Mouse (Mus musculus) heart, postnatal 0 days (tissue): ENCODE measurements around the gene Mad1l1. TPM values are rescaled to one million over a fixed set of nuclear protein-coding genes. Genes with fewer than 3 reads are reported as not detected.
A peak's percentile ranks its signal among the peaks of the same experiment; 100 is the strongest.

Source experiments
- ATAC-seq: fragments of 200-750 bp; cut with Nextera tagmentation; 2 replicates; pipeline ENCODE4 v1.8.0; 2017; ENCODE audit warnings: low read depth, moderate number of reproducible peaks, moderate library complexity; ENCODE audit not compliant: insufficient read depth
- DNase-seq: peaks from one replicate; pipeline ENCODE4 v3.0.0-alpha.2; 2016; ENCODE audit warnings: low spot score
- H3K27ac ChIP-seq: fragments of 300-500 bp; sonication (generic); 2 replicates; pipeline ENCODE4 v1.5.1; 2014; ENCODE audit warnings: low read depth, mild to moderate bottlenecking
- H3K27me3 ChIP-seq: fragments of 300-500 bp; sonication (generic); 2 replicates; pipeline ENCODE4 v1.6.1; 2014; ENCODE audit warnings: low read length, mixed read lengths; ENCODE audit not compliant: control insufficient read depth, insufficient read depth
- H3K36me3 ChIP-seq: fragments of 300-500 bp; sonication (generic); replicated peaks from 2 replicates; pipeline ENCODE4 v1.6.1; 2014; ENCODE audit warnings: low read length, mixed read lengths; ENCODE audit not compliant: control insufficient read depth, insufficient read depth
- H3K4me1 ChIP-seq: fragments of 300-500 bp; sonication (generic); 2 replicates; pipeline ENCODE4 v1.6.1; 2014; ENCODE audit warnings: antibody characterized with exemption; ENCODE audit not compliant: control insufficient read depth, insufficient read depth
- H3K4me2 ChIP-seq: fragments of 300-500 bp; sonication (generic); 2 replicates; pipeline ENCODE4 v1.6.1; 2014; ENCODE audit warnings: low read depth, mild to moderate bottlenecking, low read length, moderate library complexity
- H3K4me3 ChIP-seq: fragments of 300-500 bp; sonication (generic); 2 replicates; pipeline ENCODE4 v1.5.1; 2014; ENCODE audit warnings: low read depth, low read length
- H3K9ac ChIP-seq: fragments of 300-500 bp; sonication (generic); replicated peaks from 2 replicates; pipeline ENCODE4 v1.6.1; 2014; ENCODE audit warnings: low read depth, low read length, mixed read lengths
- H3K9me3 ChIP-seq: fragments of 300-500 bp; sonication (generic); replicated peaks from 2 replicates; pipeline ENCODE4 v1.6.1; 2016; ENCODE audit warnings: low read length; ENCODE audit not compliant: control insufficient read depth
- CTCF ChIP-seq: IDR thresholded peaks from 2 replicates; pipeline ENCODE4 v1.5.1; 2016; ENCODE audit warnings: antibody characterized with exemption, control low read depth, low read depth
- EP300 ChIP-seq: IDR thresholded peaks from 2 replicates; pipeline ENCODE4 v1.6.1; 2016; ENCODE audit warnings: antibody characterized with exemption, low read depth
- WGBS: fragments of 180-500 bp; shearing (Covaris S2); extraction: QIAGEN DNeasy Blood & Tissue Kit; methylation state at CpG from one replicate; pipeline ENCODE4 v1.1.7; 2014; 5-methylcytosine and 5-hydroxymethylcytosine counted together
- polyA plus RNA-seq: library from polyadenylated mRNA; unstranded; fragments of >200 nt; fragmentation: Nextera tagmentation; extraction: Ambion mirVana; gene quantifications from 2 replicates; pipeline ENCODE4 v1.2.1, GENCODE M21; 2015
- total RNA-seq: library from RNA; depleted of rRNA; stranded (reverse); fragments of >200 nt; gene quantifications from 2 replicates; pipeline ENCODE4 v1.2.3, GENCODE M21; 2014; ENCODE audit warnings: low replicate concordance

Mad1l1 gene
- total and polyA plus RNA-seq, 2 experiments from 2014 or later, result 15.1 to 20.6 TPM

DNA sequence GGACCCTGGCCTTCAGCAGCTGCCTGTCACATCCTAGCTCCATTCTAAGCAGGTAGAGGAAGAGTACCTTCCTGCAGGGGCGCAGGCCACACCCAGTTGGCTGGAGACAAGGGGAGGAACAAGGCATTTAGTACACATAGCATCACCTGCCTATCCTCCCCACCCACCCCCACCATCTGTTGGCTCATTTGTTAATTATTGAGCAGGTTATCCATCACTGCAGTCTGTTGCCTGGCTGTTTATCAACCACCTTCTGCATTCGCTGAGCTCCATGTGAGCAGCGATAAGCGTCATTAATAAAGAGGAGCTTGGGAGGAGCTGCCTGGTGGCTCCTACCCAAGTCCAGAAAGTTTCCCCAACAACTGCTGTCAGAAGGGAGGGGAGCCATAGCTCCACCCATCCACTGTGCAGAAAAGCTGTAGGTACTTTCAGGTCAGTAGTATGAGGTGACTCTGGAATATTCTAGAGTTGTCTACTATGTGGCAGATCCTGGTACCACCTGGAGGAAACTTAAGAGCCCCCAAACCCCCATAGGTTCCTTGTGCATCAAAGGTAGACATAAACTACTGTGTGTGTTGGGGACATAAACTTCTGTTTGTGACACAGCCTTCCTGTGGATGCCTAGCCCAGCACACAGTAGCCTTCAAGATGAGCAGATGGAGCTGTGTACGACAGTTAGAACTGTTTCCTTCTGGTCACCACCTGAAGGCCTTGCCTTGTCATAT is 286.9 kb downstream of the Mad1l1 start:
- no peak overlapping the region for H3K4me3 ChIP-seq
- H3K27ac ChIP-seq, result no peak overlapping the region
- DNase-seq, result no peak
- no peaks in the 10 kb centered on the region for H3K4me1 ChIP-seq
- H3K36me3 ChIP-seq, result no peaks in the 10 kb centered on the region
- WGBS, result 90% methylated on average over 5 of the region's 5 CpGs
- no peak overlapping the region for H3K9ac ChIP-seq
- H3K9me3 ChIP-seq, result no peaks in the 10 kb centered on the region
- TF ChIP-seq EP300 (no peak), CTCF (no peak)
- H3K27me3 ChIP-seq, result no peaks in the 10 kb centered on the region
- no peak for ATAC-seq
- no peak overlapping the region for H3K4me2 ChIP-seq

DNA sequence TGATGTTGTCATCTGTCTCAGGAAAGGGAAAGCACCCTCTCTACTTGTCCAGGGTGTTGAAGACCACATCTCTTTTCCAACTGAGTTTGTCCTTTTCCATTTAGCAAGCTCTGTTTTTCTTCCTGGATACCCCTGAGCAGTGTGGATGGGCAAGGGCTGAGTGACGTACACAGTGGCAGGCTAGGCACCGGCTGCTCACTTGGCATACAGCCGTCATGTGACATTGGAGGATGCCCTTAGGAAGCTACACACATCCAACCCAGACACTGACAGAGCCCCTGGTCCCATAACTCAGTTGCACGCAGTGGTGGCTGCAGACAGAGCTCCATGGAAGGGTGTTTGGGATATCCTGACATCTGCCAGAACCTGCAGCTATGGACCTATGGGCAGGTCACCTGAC is 295.0 kb downstream of the Mad1l1 start:
- 88% methylated on average over 4 of the region's 4 CpGs for WGBS
- DNase-seq (no peak), ATAC-seq (no peak)
- Histone ChIP-seq H3K36me3 (no peaks in the 10 kb centered on the region), H3K4me1 (no peaks in the 10 kb centered on the region), H3K4me2 (no peak overlapping the region), H3K9ac (no peak overlapping the region), H3K4me3 (no peak overlapping the region), H3K9me3 (no peaks in the 10 kb centered on the region), H3K27me3 (no peaks in the 10 kb centered on the region), H3K27ac (no peak overlapping the region)
- TF ChIP-seq EP300 (no peak), CTCF (no peak)

DNA sequence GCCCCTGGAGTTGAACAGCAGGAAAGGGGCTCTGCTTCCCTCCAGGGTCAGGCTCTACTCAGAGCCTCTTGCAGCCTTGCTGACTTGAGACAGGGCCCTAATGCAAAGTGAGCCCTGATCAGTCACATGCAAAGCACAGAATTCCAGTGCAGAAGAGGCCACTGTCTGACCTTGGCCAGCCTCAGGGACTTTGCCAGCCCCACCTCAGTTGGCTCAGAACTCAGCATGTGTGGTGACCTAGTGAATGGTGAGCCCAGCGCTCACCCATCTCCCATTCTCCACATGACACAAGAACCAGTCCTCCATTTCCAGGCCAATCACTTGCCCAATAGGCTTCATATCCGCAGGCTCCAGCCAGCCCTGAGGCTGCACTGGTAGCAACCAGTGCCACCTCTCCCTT is 296.1 kb downstream of the Mad1l1 start:
- H3K27ac ChIP-seq, result no peak overlapping the region
- TF ChIP-seq CTCF, result no peak
- no peak for TF ChIP-seq EP300
- 91% methylated on average over 2 of the region's 2 CpGs for WGBS
- ATAC-seq (no peak), DNase-seq (no peak)
- H3K9ac ChIP-seq, result no peak overlapping the region
- H3K4me2 ChIP-seq, result no peak overlapping the region
- no peaks in the 10 kb centered on the region for H3K9me3 ChIP-seq
- H3K36me3 ChIP-seq, result no peaks in the 10 kb centered on the region
- H3K4me1 ChIP-seq, result no peaks in the 10 kb centered on the region
- no peak overlapping the region for H3K4me3 ChIP-seq
- no peaks in the 10 kb centered on the region for H3K27me3 ChIP-seq

DNA sequence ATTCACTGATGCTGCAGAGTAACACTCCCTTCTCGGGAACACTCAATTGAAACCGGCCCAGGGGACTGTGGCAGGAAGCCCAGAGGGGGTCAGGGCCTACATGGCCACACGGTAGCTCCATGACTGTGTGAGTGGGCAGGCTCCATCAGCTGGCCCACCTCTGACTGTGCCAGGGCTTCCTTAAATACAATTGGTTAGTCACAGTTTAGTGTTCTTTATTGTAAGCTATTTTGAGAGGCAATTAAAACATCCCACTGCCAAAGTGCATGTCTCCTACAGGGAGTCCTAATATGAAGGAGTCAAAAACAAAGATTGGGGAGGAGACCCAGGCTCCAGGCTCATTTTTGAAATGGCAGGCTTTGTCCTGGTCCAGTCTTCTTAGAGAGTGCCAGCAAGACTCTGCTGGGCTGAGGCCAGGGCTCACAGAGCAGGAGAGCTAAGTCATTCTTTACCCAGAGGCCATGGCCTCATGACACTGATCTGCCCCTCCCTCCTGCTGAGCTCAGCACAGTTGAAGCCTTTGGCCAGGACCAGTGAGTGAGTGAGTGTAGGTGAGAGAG is 297.3 kb downstream of the Mad1l1 start:
- Histone ChIP-seq H3K4me1 (no peaks in the 10 kb centered on the region), H3K4me2 (no peak overlapping the region), H3K27ac (no peak overlapping the region), H3K9ac (no peak overlapping the region), H3K9me3 (no peaks in the 10 kb centered on the region), H3K4me3 (no peak overlapping the region), H3K27me3 (no peaks in the 10 kb centered on the region), H3K36me3 (no peaks in the 10 kb centered on the region)
- peak; percentile 47; the same call in 1 of the 2 replicates for ATAC-seq
- WGBS, result 34% methylated on average over 3 of the region's 3 CpGs
- DNase-seq, result no peak
- TF ChIP-seq EP300, result no peak
- no peak for TF ChIP-seq CTCF

DNA sequence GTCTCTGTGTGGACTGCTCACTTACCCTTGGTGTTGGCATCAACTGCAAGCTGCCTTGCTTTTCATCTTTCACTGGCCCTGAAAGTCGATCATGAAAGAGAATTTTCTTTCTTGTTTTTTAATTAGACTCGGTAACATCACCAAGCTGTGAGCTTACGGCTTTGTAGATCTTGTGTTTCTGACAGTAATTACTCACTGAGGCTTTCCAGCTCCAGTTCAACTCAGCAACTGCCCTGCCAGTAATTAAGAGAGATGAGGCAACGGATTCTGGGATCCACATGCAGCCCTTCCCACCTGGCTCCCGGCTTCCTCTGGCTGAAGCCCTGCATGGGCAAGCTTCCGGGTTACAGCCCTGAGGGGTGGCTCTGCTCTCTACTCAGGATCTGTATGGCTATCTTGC is 298.5 kb downstream of the Mad1l1 start:
- Histone ChIP-seq H3K36me3 (no peaks in the 10 kb centered on the region), H3K4me1 (no peaks in the 10 kb centered on the region), H3K4me2 (no peak overlapping the region), H3K9ac (no peak overlapping the region), H3K4me3 (no peak overlapping the region), H3K27me3 (no peaks in the 10 kb centered on the region), H3K27ac (no peak overlapping the region), H3K9me3 (no peaks in the 10 kb centered on the region)
- TF ChIP-seq EP300, result no peak
- TF ChIP-seq CTCF, result no peak
- 86% methylated on average over 6 of the region's 6 CpGs for WGBS
- ATAC-seq (no peak), DNase-seq (no peak)

DNA sequence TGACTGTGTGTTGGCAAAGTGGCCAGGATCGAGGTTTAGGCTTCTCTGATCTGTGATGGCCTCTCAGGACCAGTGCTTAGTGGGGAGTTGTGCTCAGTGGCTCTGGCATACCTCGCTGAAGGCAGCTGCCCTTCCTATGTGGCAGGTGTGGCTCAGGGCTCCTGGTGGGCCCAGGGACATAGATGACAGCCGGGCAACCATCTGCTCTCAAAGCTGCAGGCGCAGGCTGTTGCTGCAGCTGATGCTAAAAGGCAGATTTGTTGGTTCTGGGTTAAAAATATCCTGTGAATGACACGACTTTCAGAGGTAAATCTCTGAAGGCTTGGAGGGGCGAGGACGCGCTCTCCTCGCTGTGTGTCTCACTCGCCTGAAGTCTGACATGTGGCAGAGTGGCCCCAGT is 299.6 kb downstream of the Mad1l1 start:
- ATAC-seq (no peak), DNase-seq (no peak)
- Histone ChIP-seq H3K36me3 (no peaks in the 10 kb centered on the region), H3K27ac (no peak overlapping the region), H3K9ac (no peak overlapping the region), H3K27me3 (no peaks in the 10 kb centered on the region), H3K4me3 (no peak overlapping the region), H3K4me1 (no peaks in the 10 kb centered on the region), H3K9me3 (no peaks in the 10 kb centered on the region), H3K4me2 (no peak overlapping the region)
- 67% methylated on average over 10 of the region's 10 CpGs for WGBS
- TF ChIP-seq EP300 (no peak), CTCF (no peak)
